Mouse (Mus musculus) lung, embryonic 14.5 days (tissue): ENCODE data around the gene Cd200r1. TPM values are rescaled to one million over a fixed set of nuclear protein-coding genes. Genes with fewer than 3 reads are reported as not detected.
"Not testable (repeated sequence)": the region's sequence is repeated elsewhere in the genome, so short reads cannot be mapped to it uniquely, and the experiment has no call there.

ENCODE experiments used
- ATAC-seq: fragments of 200-750 bp; cut with Nextera tagmentation; 2 replicates; pipeline ENCODE4 v1.8.0; 2017; ENCODE audit warnings: mild to moderate bottlenecking, moderate TSS enrichment, moderate library complexity; ENCODE audit not compliant: insufficient read depth
- DNase-seq: peaks from one replicate; pipeline ENCODE4 v3.0.0-alpha.2; 2015
- H3K27ac ChIP-seq: fragments of 300-500 bp; sonication (generic); 2 replicates; pipeline ENCODE4 v1.5.1; 2014; ENCODE audit warnings: low read depth, mild to moderate bottlenecking, moderate library complexity
- H3K27me3 ChIP-seq: fragments of 300-500 bp; sonication (generic); 2 replicates; pipeline ENCODE4 v1.6.1; 2014; ENCODE audit warnings: low read length, control low read depth; ENCODE audit not compliant: insufficient read depth
- H3K36me3 ChIP-seq: fragments of 300-500 bp; sonication (generic); 2 replicates; pipeline ENCODE4 v1.6.1; 2014; ENCODE audit warnings: control low read depth; ENCODE audit not compliant: insufficient read depth
- H3K4me1 ChIP-seq: fragments of 300-500 bp; sonication (generic); 2 replicates; pipeline ENCODE4 v1.6.1; 2014; ENCODE audit warnings: antibody characterized with exemption, control low read depth; ENCODE audit not compliant: insufficient read depth
- H3K4me2 ChIP-seq: fragments of 300-500 bp; sonication (generic); 2 replicates; pipeline ENCODE4 v1.6.1; 2014; ENCODE audit warnings: mild to moderate bottlenecking
- H3K4me3 ChIP-seq: fragments of 300-500 bp; sonication (generic); 2 replicates; pipeline ENCODE4 v1.5.1; 2014; ENCODE audit warnings: low read depth, low read length
- H3K9ac ChIP-seq: fragments of 300-500 bp; sonication (generic); 2 replicates; pipeline ENCODE4 v1.6.1; 2014
- H3K9me3 ChIP-seq: fragments of 300-500 bp; sonication (generic); 2 replicates; pipeline ENCODE4 v1.6.1; 2016; ENCODE audit warnings: low read depth, low read length, control low read depth
- CTCF ChIP-seq: IDR thresholded peaks from 2 replicates; pipeline ENCODE4 v1.5.1; 2016; ENCODE audit warnings: antibody characterized with exemption, low read depth
- WGBS: fragments of 180-500 bp; shearing (Covaris S2); extraction: QIAGEN DNeasy Blood & Tissue Kit; methylation state at CpG from one replicate; pipeline ENCODE4 v1.1.7; 2014; 5-methylcytosine and 5-hydroxymethylcytosine counted together
- polyA plus RNA-seq: library from polyadenylated mRNA; unstranded; fragments of >200 nt; fragmentation: Nextera tagmentation; extraction: Ambion mirVana; gene quantifications from 2 replicates; pipeline ENCODE4 v1.2.1, GENCODE M21; 2014

The Cd200r1 gene
- polyA plus RNA-seq, 1 experiment from 2014 or later, result 1.3 TPM

DNA sequence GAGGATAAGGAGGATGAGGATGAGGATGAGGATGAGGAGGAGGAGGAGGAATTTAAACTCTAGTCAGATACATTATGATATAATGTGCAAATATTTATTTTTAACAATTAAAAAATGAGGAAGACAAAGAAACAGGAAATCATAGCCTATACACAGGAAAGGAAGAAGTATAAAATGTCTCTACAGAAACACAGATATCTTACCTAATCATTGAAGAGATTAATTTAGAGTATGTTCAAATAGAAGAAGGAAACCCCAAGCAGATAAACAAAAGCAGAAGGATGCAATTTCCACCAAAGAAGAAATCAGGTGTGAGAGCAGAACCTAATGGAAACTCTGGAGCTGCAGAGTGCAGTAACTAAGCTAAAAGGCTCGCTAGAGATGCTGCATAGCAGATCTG, 52.5 kb downstream of the Cd200r1 start:
- no peak for TF ChIP-seq CTCF
- ATAC-seq, result no peak
- 21% methylated on average over 1 of the region's 1 CpGs for WGBS

DNA sequence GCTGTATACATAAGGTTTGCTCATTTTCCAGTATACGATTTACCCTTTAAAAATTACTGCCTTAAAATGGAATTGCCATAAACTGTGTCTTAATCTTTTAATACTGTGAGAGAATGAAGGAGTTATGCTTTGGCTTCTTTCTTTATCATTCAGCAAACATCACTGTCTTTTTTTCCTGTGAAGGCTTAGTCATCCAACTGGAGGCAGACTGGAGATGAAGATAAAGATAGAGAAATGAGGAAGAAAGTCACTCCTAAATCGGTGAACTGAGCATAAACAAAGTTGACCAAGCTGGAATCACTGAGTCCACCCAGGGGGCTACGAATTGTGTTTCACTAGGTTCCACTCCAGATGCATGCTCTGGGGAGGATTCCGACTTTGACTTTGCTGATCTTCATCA, 55.0 kb downstream of the Cd200r1 start:
- H3K4me3 ChIP-seq, result no peak overlapping the region
- no peaks in the 10 kb centered on the region for H3K27me3 ChIP-seq
- no peaks in the 10 kb centered on the region for H3K4me1 ChIP-seq
- H3K9ac ChIP-seq, result no peak overlapping the region
- ATAC-seq (no peak), DNase-seq (no peak)
- 71% methylated on average over 4 of the region's 4 CpGs for WGBS
- H3K4me2 ChIP-seq, result no peak overlapping the region
- H3K36me3 ChIP-seq, result no peaks in the 10 kb centered on the region
- no peak for TF ChIP-seq CTCF
- H3K27ac ChIP-seq, result no peak overlapping the region
- H3K9me3 ChIP-seq, result no peaks in the 10 kb centered on the region

More for the DNA sequence above, 52.5 kb downstream of the Cd200r1 start:
- no peaks in the 10 kb centered on the region for H3K9me3 ChIP-seq
- no peak overlapping the region for H3K9ac ChIP-seq
- DNase-seq, result no peak
- no peak overlapping the region for H3K4me2 ChIP-seq
- no peak overlapping the region for H3K4me3 ChIP-seq
- no peaks in the 10 kb centered on the region for H3K36me3 ChIP-seq
- no peak overlapping the region for H3K27ac ChIP-seq
- no peaks in the 10 kb centered on the region for H3K4me1 ChIP-seq
- no peaks in the 10 kb centered on the region for H3K27me3 ChIP-seq

DNA sequence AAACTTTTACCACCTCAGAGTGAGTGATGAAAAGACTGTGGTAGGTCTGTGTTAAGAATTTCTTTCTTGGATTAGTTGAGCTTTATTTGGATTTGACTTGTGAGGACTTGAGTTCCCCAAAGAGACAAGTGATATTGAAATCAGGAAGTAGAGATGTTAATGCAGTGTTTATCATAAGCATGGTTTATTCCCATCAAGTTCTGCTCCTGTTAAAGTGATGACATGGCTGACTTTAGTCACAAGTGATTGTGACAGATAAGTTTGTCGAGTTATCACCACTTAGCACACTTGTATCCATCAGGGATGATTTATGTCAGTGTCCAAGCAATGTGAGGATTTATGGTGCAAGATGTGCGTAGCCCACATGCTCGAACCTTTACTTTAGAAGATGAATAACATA, 66.8 kb downstream of the Cd200r1 start:
- H3K36me3 ChIP-seq, result no peaks in the 10 kb centered on the region
- H3K9me3 ChIP-seq, result no peaks in the 10 kb centered on the region
- H3K27ac ChIP-seq, result no peak overlapping the region
- H3K4me3 ChIP-seq, result no peak overlapping the region
- H3K4me2 ChIP-seq, result no peak overlapping the region
- no peaks in the 10 kb centered on the region for H3K4me1 ChIP-seq
- no peaks in the 10 kb centered on the region for H3K27me3 ChIP-seq
- no peak for TF ChIP-seq CTCF
- 29% methylated on average over 3 of the region's 3 CpGs for WGBS
- DNase-seq (no peak), ATAC-seq (no peak)
- no peak overlapping the region for H3K9ac ChIP-seq

DNA sequence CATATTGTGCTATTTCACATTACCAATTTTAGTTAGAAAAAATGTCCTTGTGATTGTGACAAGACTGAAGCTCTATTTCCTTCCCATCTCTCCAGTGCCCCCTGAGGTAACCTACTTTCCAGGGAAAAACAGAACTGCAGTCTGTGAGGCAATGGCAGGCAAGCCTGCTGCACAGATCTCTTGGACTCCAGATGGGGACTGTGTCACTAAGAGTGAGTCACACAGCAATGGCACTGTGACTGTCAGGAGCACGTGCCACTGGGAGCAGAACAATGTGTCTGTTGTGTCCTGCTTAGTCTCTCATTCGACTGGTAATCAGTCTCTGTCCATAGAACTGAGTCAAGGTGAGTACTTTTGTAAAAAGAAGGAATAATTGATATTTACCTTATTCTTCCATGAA, 67.7 kb downstream of the Cd200r1 start:
- ATAC-seq, H3K9ac ChIP-seq, H3K27me3 ChIP-seq, H3K4me2 ChIP-seq, H3K36me3 ChIP-seq, H3K4me1 ChIP-seq, H3K4me3 ChIP-seq, H3K9me3 ChIP-seq, H3K27ac ChIP-seq, DNase-seq: not testable (repeated sequence)
- 32% methylated on average over 2 of the region's 2 CpGs for WGBS

Other genes starting within 250 kb of the Cd200r1 start
- gene Boc, start 206.8 kb upstream of the Cd200r1 start, polyA plus RNA-seq, result 36.4 and 38.8 TPM in 2 replicates
- gene Nepro, start 41.4 kb upstream of the Cd200r1 start, polyA plus RNA-seq, result 14.4 and 14.6 TPM in 2 replicates
- gene Gtpbp8, start 19.4 kb upstream of the Cd200r1 start, polyA plus RNA-seq, result 30.1 and 31.8 TPM in 2 replicates
- not detected in 2 replicates for gene Cd200r4, start 46.0 kb downstream of the Cd200r1 start, polyA plus RNA-seq
- gene Cd200r2, start 101.4 kb downstream of the Cd200r1 start, polyA plus RNA-seq, result not detected in 2 replicates
- gene Cd200r3, start 177.9 kb downstream of the Cd200r1 start, polyA plus RNA-seq, result 0.26 and 0.72 TPM in 2 replicates